Mouse (Mus musculus) stomach, postnatal 0 days (tissue): Measurements from ENCODE around the gene Ibtk.

Source experiments
- CTCF ChIP-seq: IDR thresholded peaks from 2 replicates; pipeline ENCODE4 v1.5.1; 2016; ENCODE audit warnings: antibody characterized with exemption, low read depth, mild to moderate bottlenecking, moderate library complexity
- EP300 ChIP-seq: optimal IDR thresholded peaks from 2 replicates; pipeline ENCODE3; 2016; ENCODE audit warnings: antibody characterized with exemption

DNA sequence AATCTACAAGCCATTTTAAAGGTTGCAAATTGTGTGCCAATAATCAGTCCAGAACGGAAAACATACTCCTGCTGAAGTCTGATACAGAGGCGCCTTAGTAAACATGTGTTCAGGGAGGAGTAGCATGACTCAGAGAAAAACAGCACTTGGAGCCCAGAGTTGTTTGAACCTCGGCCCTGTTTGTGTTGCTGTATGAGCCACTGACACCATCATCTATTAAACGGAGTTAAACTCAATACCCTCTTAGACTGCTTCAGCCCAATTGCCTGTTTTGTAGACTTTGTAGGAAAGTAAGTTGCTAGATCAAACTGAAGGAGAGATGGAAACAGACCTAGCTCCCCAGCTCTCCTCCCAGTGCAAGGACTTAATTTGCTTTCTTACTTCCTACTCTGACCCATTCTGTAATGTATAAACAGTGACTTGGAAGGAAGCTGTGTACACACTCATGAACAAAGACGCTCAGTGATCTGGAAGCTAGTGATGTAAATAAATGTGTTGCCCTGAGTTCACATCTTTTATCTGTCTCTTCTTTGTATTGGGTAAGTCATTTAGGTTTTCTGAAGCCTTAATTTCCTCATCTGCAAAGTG is 882 bp upstream of the Ibtk start:
- TF ChIP-seq CTCF: no peak
- TF ChIP-seq EP300: no peak
